Mouse (Mus musculus) stomach, embryonic 15.5 days (tissue): ENCODE data around the gene Rd3. TPM values are rescaled to one million over a fixed set of nuclear protein-coding genes. Genes with fewer than 3 reads are reported as not detected.

ENCODE experiments used
- ATAC-seq: fragments of 200-750 bp; cut with Nextera tagmentation; 2 replicates; pipeline ENCODE4 v1.8.0; 2017; ENCODE audit warnings: low read depth, moderate number of reproducible peaks, moderate TSS enrichment; ENCODE audit not compliant: insufficient read depth, low FRiP score
- H3K27ac ChIP-seq: fragments of 300-500 bp; sonication (generic); 2 replicates; pipeline ENCODE4 v1.5.1; 2015; ENCODE audit warnings: mild to moderate bottlenecking, inconsistent platforms
- H3K27me3 ChIP-seq: fragments of 300-500 bp; sonication (generic); replicated peaks from 2 replicates; pipeline ENCODE4 v1.6.1; 2015; ENCODE audit warnings: inconsistent platforms
- H3K36me3 ChIP-seq: fragments of 300-500 bp; sonication (generic); 2 replicates; pipeline ENCODE4 v1.6.1; 2015; ENCODE audit warnings: inconsistent platforms
- H3K4me1 ChIP-seq: fragments of 300-500 bp; sonication (generic); 2 replicates; pipeline ENCODE4 v1.6.1; 2015; ENCODE audit warnings: inconsistent platforms
- H3K4me2 ChIP-seq: fragments of 300-500 bp; sonication (generic); 2 replicates; pipeline ENCODE4 v1.6.1; 2015; ENCODE audit warnings: mild to moderate bottlenecking, inconsistent platforms
- H3K4me3 ChIP-seq: fragments of 300-500 bp; sonication (generic); replicated peaks from 2 replicates; pipeline ENCODE4 v1.5.1; 2015; ENCODE audit warnings: inconsistent platforms
- H3K9ac ChIP-seq: fragments of 300-500 bp; sonication (generic); 2 replicates; pipeline ENCODE4 v1.6.1; 2015; ENCODE audit warnings: inconsistent platforms
- H3K9me3 ChIP-seq: fragments of 300-500 bp; sonication (generic); 2 replicates; pipeline ENCODE4 v1.6.1; 2016; ENCODE audit warnings: inconsistent platforms
- WGBS: fragments of 180-500 bp; shearing (Covaris S2); methylation state at CpG from one replicate; pipeline ENCODE4 v1.1.7; 2015; 5-methylcytosine and 5-hydroxymethylcytosine counted together
- polyA plus RNA-seq: library from polyadenylated mRNA; unstranded; fragments of >200 nt; fragmentation: Nextera tagmentation; extraction: Ambion mirVana; gene quantifications from 2 replicates; pipeline ENCODE4 v1.2.1, GENCODE M21; 2015

The Rd3 gene
- polyA plus RNA-seq, 1 experiment from 2014 or later: 0.32 TPM

DNA sequence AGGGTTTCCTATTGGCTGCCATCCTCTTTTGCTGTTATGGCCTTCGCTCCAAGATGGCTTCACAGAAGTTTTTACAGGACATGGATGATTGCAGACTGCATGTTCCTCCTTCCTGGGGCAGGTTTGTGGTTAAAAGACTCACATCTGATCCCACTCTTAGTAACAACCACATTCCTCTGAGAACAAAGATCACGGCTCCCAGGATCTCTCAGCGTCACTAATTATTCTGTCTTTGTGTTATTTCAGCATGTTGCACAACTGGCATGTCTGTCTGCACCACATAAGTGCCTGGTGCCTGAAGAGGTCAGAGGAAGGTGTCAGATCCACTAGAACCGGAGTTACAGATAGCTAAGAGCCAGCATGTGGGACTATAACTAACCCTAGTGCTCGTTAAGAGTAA is 7.2 kb upstream of the Rd3 start:
- no peak for ATAC-seq
- no peaks in the 10 kb centered on the region for H3K9me3 ChIP-seq
- no peak overlapping the region for H3K27ac ChIP-seq
- no peaks in the 10 kb centered on the region for H3K36me3 ChIP-seq
- H3K4me3 ChIP-seq: no peak overlapping the region
- H3K4me2 ChIP-seq: no peak overlapping the region
- H3K4me1 ChIP-seq: no peaks in the 10 kb centered on the region
- H3K27me3 ChIP-seq: no peaks in the 10 kb centered on the region
- H3K9ac ChIP-seq: no peak overlapping the region
- WGBS: 70% methylated on average over 5 of the region's 5 CpGs

DNA sequence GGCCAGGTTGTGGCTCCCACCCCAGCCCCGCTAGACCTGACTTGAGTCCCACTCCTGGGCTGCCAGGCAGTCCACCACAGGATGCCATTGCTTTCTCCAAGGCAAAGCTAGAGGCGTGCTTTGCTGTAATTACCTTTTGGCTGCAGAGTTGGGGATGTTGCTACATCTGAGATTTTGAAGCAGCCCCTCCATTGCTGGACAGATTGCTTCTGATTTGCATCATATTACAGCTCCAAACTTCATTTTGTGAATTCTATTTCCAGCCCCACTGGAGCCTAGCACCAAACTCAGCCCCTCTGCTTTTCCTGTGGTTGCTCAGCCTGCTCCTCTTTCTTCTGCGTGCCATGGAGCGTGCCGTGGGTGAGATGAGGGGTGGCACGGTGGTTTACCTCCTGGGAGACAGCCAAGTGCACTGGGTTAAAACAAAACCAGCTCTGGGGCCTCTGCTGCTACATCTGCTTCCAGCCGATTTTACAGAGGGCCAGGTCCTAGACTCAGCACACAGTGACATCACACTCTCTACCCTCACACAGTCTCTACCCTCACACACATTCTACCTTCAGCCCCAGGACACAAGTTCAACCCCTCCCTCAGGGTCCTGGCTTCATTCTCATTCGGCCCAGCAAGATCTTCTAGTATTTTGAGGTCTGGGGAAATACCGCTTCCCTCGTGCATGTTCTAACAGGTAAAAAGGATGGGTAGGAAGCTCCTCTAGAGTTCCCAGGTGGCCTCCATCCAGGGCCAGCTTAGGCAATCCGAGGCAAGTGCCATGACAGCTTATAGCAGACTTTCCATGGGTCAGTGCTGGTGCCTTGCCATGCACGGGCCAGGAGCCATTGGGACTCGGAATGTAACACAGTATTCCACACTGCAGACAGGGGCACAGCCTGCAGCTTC is 2.4 kb upstream of the Rd3 start:
- H3K27me3 ChIP-seq: no peaks in the 10 kb centered on the region
- no peak overlapping the region for H3K4me2 ChIP-seq
- WGBS: 64% methylated on average over 13 of the region's 13 CpGs
- H3K4me3 ChIP-seq: no peak overlapping the region
- no peak overlapping the region for H3K27ac ChIP-seq
- no peak for ATAC-seq
- no peaks in the 10 kb centered on the region for H3K36me3 ChIP-seq
- 0 out of 2 replicates have a peak, but pooled peaks cover 5% of the 10 kb centered on the region for H3K4me1 ChIP-seq
- no peaks in the 10 kb centered on the region for H3K9me3 ChIP-seq
- H3K9ac ChIP-seq: no peak overlapping the region

DNA sequence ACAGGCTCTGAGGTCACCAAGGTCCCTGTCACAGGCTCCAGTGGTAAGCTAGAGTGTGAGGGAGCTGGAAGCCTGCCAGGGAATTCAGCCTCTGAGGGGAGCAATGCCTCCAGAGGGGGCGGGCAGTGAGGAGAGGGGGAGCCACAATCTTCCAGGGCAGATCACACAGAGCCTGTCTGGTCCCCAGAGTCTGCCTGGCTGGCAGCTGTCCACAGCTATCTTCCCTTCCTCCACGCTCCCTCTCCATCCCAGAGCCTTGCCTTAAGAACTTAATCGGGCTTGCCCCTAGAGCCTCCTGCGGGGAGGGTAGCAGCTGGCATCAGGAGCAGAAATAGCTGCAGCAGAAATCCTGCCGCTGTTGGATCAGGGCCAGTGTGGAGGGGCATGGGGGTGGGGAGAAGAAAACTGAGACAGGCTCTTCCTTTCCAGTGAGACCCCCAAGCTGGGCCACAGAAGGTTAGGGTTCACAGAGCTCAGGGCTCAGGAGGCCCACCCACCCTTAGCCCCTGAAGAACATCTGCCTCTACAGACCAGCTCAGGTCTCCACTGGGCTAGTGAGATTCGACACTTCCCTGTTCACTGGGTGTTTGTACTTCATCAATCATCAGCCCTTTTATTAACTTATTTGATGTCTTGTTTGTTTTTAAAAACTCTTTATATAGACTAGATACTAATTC is 4.4 kb downstream of the Rd3 start:
- H3K4me2 ChIP-seq: no peak overlapping the region
- H3K4me1 ChIP-seq: peaks cover 14% of the 10 kb centered on the region
- H3K27ac ChIP-seq: peak overlapping the region; percentile 21; the same call in 1 of the 2 replicates
- 15% methylated on average over 6 of the region's 6 CpGs for WGBS
- no peaks in the 10 kb centered on the region for H3K36me3 ChIP-seq
- no peaks in the 10 kb centered on the region for H3K9me3 ChIP-seq
- peak; percentile 65; the same call in 1 of the 2 replicates for ATAC-seq
- no peak overlapping the region for H3K4me3 ChIP-seq
- H3K9ac ChIP-seq: no peak overlapping the region
- H3K27me3 ChIP-seq: 0 out of 2 replicates have a peak, but pooled peaks cover 5% of the 10 kb centered on the region

DNA sequence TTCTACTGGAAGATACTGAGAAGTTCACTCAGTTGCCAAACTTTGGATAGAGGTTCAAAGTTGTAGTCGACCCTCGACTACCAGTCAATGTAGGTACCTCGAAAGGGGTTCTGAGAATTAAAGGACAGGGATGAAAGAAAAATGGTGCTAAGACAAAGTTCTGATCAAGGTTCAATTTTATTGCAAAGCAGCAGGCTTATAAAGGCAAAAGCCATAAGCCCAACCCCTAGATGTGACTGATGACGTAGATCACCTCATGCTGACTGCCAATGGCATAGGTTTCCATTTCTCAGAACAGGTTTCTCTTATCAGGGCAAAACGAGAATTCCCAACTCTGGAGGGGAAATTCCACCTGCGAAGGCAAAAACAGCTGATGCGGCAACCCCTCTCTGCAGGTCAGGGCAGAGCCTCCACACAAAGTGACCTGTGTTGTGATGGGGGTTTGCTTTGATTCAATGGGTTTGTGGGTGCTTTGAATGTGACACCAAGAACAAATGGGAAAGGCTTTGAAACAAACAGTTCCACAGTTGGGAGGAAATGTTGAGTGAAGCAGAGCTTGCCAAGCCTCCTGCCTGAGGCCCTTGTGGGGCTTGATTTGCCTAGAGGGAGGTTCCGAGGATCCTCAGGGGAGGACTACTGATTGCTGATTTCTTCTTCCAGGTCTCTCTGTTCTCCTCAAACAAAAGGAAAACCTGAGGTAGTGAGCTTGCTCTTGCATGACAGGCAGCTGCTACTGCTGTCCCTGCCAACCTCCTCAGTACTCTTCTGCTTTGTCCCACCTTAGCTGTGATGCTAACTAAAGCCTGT is 9.7 kb downstream of the Rd3 start:
- no peak overlapping the region for H3K4me2 ChIP-seq
- no peak overlapping the region for H3K27ac ChIP-seq
- whole genome bisulfite sequencing: 67% methylated on average over 8 of the region's 8 CpGs
- ATAC-seq: no peak
- no peak overlapping the region for H3K4me3 ChIP-seq
- H3K9me3 ChIP-seq: no peaks in the 10 kb centered on the region
- no peaks in the 10 kb centered on the region for H3K4me1 ChIP-seq
- no peaks in the 10 kb centered on the region for H3K36me3 ChIP-seq
- no peak overlapping the region for H3K9ac ChIP-seq
- 0 out of 2 replicates have a peak, but pooled peaks cover 5% of the 10 kb centered on the region for H3K27me3 ChIP-seq

DNA sequence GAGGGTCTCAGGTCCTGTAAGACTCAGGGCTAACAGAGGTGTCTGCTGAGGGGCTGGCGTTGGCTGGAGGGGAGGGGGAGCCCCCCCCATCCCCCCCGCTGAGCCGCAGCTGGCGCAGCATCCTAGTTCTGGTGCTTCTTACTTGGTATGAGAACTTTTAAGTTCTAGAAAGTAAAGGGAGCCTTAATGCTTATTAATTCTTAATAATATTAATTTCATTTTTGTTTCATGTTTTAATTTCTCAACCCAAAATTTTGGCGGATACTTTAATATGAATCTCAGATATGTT is 10.3 kb downstream of the Rd3 start:
- no peak for ATAC-seq
- no peaks in the 10 kb centered on the region for H3K9me3 ChIP-seq
- H3K9ac ChIP-seq: no peak overlapping the region
- H3K4me3 ChIP-seq: no peak overlapping the region
- H3K36me3 ChIP-seq: no peaks in the 10 kb centered on the region
- 0 out of 2 replicates have a peak, but pooled peaks cover 5% of the 10 kb centered on the region for H3K27me3 ChIP-seq
- WGBS: 54% methylated on average over 5 of the region's 5 CpGs
- no peak overlapping the region for H3K27ac ChIP-seq
- H3K4me2 ChIP-seq: no peak overlapping the region
- H3K4me1 ChIP-seq: no peaks in the 10 kb centered on the region

DNA sequence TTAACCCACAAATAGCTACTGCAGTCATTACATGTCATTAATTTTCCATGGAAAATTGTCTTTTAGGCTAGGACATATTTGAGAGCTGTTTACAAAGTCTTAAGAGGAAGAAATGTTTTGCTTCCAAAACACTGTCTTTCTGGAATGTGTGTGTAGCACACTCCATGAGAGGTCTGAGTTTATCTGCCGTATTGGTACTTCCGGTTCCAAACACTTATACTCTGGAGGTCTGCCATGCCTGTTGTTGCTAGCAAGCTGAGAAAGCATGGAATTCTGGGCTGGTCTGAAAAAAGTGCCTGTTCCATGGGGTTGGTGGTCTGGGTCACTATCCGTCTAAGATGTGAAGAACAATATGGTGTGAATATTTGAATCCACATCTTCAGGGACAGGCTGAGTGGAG is 11.5 kb downstream of the Rd3 start:
- no peaks in the 10 kb centered on the region for H3K36me3 ChIP-seq
- no peak overlapping the region for H3K4me3 ChIP-seq
- H3K4me1 ChIP-seq: no peaks in the 10 kb centered on the region
- no peak for ATAC-seq
- H3K9ac ChIP-seq: no peak overlapping the region
- H3K9me3 ChIP-seq: no peaks in the 10 kb centered on the region
- H3K4me2 ChIP-seq: no peak overlapping the region
- 0 out of 2 replicates have a peak, but pooled peaks cover 5% of the 10 kb centered on the region for H3K27me3 ChIP-seq
- 75% methylated on average over 3 of the region's 3 CpGs for WGBS
- H3K27ac ChIP-seq: no peak overlapping the region

DNA sequence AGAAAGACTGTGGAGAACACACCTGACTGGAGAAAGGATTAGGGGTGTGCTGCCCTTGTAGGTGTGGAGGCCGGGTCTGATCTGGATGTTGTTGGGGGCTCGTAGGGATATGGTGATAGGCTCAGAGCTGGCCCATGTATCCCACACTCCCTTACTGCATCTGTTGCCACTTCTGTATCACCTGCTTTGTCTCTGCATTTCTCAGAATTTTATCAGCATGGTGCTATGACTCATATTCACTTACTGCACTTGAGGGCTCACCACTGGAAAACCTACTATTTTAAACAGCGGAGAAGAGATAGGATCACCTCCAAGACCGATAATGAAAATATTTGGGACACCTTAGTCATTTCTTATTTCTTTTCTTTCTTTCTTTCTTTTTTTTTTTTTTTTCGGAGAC is 11.9 kb downstream of the Rd3 start:
- H3K4me2 ChIP-seq: peak overlapping the region; percentile 60
- H3K27me3 ChIP-seq: 0 out of 2 replicates have a peak, but pooled peaks cover 5% of the 10 kb centered on the region
- no peak overlapping the region for H3K27ac ChIP-seq
- no peak for ATAC-seq
- whole genome bisulfite sequencing: 91% methylated on average over 4 of the region's 5 CpGs
- H3K9me3 ChIP-seq: no peaks in the 10 kb centered on the region
- H3K4me3 ChIP-seq: peak overlapping the region; percentile 54; the same call in 1 of the 2 replicates
- H3K4me1 ChIP-seq: no peaks in the 10 kb centered on the region
- H3K9ac ChIP-seq: no peak overlapping the region
- no peaks in the 10 kb centered on the region for H3K36me3 ChIP-seq

DNA sequence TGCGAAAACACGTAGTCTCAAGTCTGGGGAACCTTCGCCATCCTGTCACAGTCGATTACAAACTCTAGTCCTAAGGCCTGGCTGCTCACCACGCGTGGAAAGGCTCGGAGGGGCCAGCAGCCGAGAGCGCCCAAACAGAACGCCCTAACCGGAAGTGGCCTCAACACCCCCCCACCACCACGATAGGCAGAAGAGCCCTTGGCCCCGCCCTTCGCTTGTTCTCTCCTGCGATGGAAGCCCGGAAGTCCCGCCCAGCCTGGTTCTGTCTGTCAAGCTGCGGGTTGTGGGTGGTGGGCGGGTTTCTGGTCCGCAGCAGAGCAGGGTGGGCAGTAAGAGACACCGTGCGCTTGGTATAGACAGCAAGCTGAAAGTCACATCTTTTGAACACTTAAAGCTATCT is 12.8 kb downstream of the Rd3 start:
- under 1% methylated on average over 22 of the region's 22 CpGs for WGBS
- Histone ChIP-seq H3K4me3 (peak overlapping the region; percentile 54), H3K27ac (peak overlapping the region; percentile 67), H3K27me3 (0 out of 2 replicates have a peak, but pooled peaks cover 2% of the 10 kb centered on the region), H3K4me1 (no peaks in the 10 kb centered on the region), H3K4me2 (peak overlapping the region; percentile 60), H3K36me3 (no peaks in the 10 kb centered on the region), H3K9ac (peak overlapping the region; percentile 51; the same call in 1 of the 2 replicates), H3K9me3 (no peaks in the 10 kb centered on the region)
- ATAC-seq: peak; percentile 95

DNA sequence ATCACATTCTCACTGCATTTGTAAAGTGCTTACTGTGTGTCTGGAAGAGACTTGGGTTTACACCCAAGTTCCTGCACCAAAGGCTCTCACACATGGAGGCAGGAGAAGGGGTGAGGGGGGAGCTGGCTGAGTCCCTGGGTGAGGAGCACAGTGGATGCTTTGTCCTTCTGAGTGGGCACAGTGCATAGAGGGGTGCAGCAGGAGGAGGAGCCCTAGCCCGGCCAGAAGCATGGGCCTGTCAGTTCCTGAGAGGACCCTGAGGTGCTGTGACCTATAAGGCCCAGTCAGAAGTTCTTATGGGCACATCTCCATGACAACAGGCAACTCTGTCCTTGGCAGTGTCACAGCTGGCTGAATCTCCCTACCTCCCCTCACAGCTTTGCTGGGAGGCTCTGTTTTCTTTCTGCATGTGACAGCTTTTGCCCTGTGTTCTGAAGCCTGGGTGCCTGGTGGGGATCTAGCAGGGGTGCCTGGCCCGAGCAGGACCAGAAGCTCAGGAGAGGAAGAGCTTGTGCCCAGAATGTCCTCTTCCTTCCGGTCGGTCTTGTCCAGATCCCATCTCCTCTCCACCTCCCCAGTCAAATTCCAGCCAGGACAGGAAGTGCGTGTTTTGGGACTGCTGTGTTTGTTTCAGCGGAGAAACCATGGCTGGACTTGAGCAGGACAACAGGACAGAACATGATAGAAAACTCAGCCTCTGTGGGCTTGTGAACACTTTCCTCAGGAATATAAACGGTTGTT is 15.0 kb downstream of the Rd3 start:
- 57% methylated on average over 7 of the region's 7 CpGs for WGBS
- Histone ChIP-seq H3K4me3 (no peak overlapping the region), H3K9ac (no peak overlapping the region), H3K4me2 (no peak overlapping the region), H3K27me3 (no peaks in the 10 kb centered on the region), H3K9me3 (no peaks in the 10 kb centered on the region), H3K36me3 (peaks cover 3% of the 10 kb centered on the region; the same call in 1 of the 2 replicates), H3K27ac (no peak overlapping the region), H3K4me1 (no peaks in the 10 kb centered on the region)
- ATAC-seq: no peak

DNA sequence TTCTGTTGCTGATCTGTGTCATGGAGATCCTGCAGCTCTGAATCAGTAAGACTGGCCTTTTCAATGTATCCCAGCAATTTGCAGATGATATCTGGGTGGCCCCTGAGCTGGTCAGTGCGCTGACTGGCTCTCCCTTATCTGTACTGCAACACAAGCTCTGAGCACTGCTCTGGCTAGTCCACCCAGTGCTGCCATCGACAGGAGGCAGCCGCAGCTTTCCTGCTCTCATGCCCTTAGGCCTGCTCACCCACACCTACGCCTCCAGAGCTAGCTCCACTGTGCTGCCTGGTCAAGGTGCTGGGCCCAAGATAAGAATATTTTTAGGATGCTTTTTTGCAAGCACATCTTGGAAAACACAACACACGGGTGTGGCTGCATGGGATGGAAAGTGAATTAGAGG is 17.3 kb downstream of the Rd3 start:
- H3K9me3 ChIP-seq: no peaks in the 10 kb centered on the region
- WGBS: 61% methylated on average over 5 of the region's 5 CpGs

DNA sequence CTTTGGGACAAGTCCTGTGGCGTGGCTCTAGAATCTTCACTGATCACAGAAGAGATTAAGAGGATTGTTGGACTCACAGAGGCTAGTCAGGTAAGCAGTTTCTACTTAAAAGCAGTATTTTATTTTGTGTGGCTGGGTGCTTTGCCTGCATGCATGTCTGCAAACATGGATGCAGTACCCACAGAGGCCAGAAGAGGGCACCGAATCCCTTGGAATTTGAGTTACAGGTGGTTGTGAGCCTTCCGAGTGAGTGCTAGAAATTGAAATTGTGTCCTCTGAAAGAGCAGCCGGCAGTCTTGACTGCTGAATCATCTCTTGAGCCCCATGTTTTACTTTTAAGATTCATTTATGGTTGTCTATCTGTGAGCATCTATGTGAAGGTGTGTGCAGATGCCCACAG is 18.3 kb downstream of the Rd3 start:
- Histone ChIP-seq H3K27me3 (no peaks in the 10 kb centered on the region), H3K4me3 (no peak overlapping the region), H3K9ac (no peak overlapping the region), H3K4me2 (no peak overlapping the region), H3K27ac (no peak overlapping the region), H3K4me1 (no peaks in the 10 kb centered on the region), H3K36me3 (peaks cover 11% of the 10 kb centered on the region; the same call in 1 of the 2 replicates), H3K9me3 (no peaks in the 10 kb centered on the region)
- WGBS: 59% methylated on average over 4 of the region's 4 CpGs
- ATAC-seq: no peak

More for the DNA sequence above, 17.3 kb downstream of the Rd3 start:
- Histone ChIP-seq H3K9ac (no peak overlapping the region), H3K27ac (no peak overlapping the region), H3K27me3 (no peaks in the 10 kb centered on the region), H3K4me2 (no peak overlapping the region), H3K4me3 (no peak overlapping the region), H3K4me1 (no peaks in the 10 kb centered on the region), H3K36me3 (peaks cover 11% of the 10 kb centered on the region; the same call in 1 of the 2 replicates)
- peak; percentile 51; the same call in 1 of the 2 replicates for ATAC-seq
